Mouse (Mus musculus) kidney, adult 8-10 months (tissue): ENCODE measurements around the gene Rbms1.
A peak's percentile ranks its signal among the peaks of the same experiment; 100 is the strongest.

Source experiments
- DNase-seq, 2 experiments: peaks; one replicate each; pipeline ENCODE4 v3.0.0; 2022

Rbms1 gene

DNA sequence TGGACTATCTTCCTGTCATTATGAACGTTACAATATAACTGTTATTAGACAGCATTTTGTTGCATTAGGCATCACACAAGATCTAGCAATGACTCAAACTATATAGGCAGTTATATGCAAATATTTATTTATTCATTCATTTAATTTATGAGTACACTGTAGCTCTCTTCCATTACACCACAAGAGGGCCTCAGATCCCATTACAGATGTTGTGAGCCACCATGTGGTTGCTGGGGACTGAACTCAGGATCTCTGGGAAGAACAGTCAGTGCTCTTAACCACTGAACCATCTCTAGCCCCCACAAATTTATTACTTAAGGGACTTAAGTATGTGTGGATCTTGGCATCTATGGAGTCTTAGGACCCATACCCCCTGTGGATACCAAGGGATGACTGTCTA, 214.4 kb downstream of the Rbms1 start:
- peak in 1 of 2 experiments; percentile 9 for DNase-seq

- no peak for DNase-seq
Measured at GRCm38 (mm10) chr2:60747590-60747989, 215.4 kb downstream of the Rbms1 start.

GRCm38 (mm10) chr2:60744674-60745073, 218.3 kb downstream of the Rbms1 start:
- DNase-seq = no peak

- no peak for DNase-seq
Measured at GRCm38 (mm10) chr2:60739389-60740137, 223.4 kb downstream of the Rbms1 start.

DNA sequence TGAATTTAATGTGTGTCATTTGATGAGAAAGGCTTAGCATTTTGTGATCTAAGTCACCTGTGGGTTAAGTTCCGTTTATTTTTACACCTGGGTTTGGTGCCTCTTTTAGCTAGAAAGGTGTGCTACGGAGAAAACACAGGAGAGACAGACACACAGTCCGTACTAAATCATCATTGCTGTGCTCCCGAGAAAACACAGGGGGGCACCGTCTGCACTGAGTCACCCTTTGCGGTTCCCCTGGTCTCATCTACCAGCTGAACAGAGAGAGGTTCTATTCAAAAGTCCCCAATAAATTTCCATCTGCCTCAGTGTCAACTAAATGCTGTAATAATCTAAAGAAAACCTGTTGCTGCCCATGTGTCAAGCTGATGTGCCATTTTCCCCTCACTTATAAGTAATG, 232.1 kb downstream of the Rbms1 start:
- no peak for DNase-seq

- peak; percentile 42 to 58 for DNase-seq
Measured at GRCm38 (mm10) chr2:60730024-60730423, 233.0 kb downstream of the Rbms1 start.

DNA sequence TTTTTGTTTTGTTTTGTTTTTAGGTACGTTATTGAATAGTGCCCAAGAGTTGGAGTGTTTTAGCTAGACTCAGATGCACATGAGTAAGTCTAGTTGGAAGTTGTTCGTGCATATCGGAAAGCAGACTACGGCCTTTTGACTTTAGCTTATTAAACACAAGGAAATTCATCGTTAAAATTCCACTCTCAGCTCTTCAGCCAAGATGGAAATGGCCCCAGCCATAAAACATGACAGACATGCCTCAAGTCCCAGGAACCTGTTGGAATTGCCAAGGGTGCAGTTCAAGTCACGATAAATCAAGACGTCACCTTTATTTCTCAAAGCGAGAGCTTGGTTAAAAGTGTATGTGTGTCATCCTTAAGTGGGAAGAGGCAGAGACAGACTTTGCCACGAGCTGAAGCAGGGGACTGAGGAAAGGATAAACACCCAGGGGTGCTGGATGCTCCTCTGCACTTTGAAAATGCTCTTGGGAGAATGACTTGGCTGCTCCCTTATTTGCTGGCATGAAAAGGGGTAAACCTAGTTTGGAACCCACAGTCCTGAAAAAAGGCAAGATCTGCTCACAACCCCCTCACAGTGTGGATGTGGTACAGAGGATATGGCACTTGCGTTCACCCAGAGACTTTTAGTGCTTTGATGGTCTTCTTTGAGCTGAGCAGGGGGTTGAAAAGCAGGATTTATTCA, 233.9 kb downstream of the Rbms1 start:
- DNase-seq = peak; percentile 38 to 66

DNA sequence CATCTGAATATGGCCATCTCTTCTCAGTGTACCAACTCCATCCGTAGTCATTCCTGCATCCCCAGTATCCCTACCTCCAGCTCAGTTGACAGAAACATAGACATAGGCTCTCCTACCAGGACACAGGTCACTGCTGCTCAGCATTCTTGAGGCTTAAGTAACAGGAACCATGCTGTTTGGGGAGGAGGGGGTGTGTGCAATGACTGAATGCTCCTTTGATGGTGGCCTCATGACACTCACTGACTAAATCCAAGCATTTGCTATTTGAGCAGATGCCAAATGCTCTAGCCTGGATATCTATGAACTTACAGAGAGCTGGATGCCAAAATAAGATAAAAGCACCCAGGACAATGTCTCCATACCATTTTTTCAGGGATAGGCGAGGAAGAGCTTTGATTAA, 238.3 kb downstream of the Rbms1 start:
- DNase-seq = no peak

DNA sequence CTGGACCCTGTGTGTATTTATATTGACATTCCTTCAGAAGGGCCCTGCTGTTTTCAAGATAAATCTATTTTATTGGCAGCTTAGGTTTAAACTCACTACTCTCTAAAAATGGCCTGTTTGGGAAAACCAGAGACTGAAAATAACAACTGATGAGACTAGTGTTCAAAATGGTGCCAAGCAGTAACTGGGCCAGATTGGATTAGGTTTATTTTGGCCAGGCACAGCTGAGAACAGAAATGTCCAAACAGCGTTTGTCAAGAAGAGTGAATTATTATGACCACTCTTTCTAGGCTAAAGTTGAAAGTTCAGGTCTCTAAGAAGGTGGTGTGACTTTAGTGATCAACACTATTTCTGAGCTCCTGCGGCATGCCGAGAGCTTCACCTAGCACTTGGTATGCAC, 240.0 kb downstream of the Rbms1 start:
- DNase-seq = no peak

DNA sequence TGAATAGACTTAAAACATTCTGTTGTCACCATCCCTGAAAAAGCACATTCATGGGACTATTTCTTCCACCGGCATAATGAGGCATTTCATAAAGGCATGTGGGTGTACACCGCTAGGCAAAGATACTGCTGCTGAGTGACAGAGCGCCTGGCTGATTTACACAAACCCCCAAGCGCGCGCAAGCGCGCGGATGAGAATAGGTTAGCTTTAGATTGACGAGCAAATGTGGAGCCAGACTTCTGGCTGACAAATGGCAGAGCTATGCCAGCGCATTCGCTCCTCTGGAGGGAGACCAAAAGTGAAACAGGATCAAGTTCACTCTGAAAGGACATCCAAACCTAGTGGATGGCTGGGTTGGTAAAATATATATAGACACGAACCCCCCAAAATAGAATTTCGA, 240.5 kb downstream of the Rbms1 start, which contains the start of gene Itgb6:
Itgb6 (minus strand) TSS at position 130 of the 400 bp plus-strand sequence.
- no peak for DNase-seq

- peak in 1 of 2 experiments; percentile 40 for DNase-seq
Measured at GRCm38 (mm10) chr2:60720906-60721305, 242.1 kb downstream of the Rbms1 start.

DNA sequence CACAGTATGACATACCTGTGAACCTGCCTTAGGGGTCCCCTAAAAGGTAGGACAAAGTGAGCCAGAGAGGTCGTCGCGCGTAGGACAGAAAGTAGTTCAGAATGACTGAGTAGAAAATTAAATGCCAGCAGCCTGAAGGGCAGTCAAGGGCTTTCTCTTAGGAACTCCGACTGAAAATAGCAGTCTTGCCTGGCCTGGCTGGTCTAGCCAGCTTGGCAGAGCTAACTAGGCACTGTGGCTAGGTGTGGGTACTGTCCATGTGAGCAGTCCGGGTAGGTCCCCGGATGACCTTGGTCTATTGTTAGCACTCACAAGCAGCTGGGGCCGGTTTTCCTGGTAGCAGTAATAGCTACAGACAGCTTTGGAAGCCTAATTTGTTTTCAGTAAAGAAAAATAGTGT, 242.8 kb downstream of the Rbms1 start:
- DNase-seq = peak; percentile 78 to 92

- peak in 1 of 2 experiments; percentile 38 for DNase-seq
Measured at GRCm38 (mm10) chr2:60717348-60717747, 245.6 kb downstream of the Rbms1 start.

GRCm38 (mm10) chr2:60716549-60716948, 246.4 kb downstream of the Rbms1 start:
- DNase-seq = peak; percentile 46 to 70

DNA sequence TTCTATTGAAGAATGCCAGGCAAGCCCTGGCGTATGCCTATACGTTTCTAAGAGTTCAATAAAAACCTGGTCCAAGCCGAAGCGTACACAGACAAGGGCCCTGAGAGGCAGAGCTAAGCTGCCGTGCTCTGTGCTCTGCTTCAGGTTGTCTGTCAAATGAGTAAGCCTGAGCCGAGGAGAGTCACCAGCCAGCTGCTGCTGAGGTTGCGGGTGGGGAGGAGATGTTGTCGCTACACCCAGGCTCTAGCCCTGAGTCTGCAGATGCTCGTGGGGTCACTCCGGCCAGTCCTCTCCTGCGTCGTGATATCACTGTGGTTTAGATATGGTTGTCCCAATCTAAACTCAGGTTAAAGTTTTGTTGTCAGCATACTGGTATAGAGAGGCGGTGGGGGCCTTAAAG, 247.2 kb downstream of the Rbms1 start:
- DNase-seq = no peak

DNA sequence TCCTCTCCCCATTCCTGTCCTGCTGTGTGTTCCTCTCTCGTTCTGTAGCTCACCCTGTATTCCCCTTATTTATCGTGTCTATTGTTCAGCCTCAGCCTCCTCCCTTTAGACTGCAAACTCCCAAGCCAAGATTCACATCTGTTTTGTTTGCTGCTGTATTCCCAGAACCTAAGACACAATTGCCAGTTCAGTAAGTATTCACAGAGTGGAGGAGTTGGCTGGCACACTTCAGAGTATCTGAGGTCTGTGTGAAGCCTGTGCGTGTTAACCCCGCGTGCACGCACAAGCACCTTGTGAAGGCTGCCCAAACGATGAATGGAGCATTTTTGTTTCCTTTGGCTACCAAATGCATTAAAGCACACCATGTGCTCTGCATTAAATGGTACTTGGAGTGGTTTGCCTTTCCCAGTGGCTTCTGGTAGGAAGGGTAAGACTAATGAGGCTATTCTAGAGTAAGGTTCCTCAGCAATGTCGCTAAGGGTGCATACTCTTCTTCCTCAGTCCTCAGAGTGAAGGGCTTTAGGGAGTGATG, 248.0 kb downstream of the Rbms1 start:
- DNase-seq = no peak

DNA sequence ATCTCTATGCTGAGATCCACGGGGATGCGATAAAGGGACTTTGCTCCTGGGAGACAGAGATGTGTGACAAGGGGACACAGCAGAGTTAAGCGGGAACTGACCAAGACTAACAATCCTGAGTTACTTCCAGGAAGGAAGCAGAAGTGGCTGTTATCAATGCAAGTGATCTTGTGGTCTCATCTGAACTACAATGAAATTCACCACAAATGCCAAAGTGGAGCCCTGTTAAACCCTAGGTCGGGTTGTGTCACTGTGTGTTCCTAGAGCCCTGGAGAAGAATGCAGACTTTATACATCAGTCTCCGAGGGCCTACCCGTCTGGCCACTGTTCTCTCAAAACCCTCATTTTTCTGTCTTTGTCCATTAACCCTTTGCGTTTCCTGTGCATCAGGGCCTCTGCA, 248.5 kb downstream of the Rbms1 start:
- DNase-seq = no peak

- peak; percentile 82 to 89 for DNase-seq
Measured at GRCm38 (mm10) chr2:60713857-60714256, 249.1 kb downstream of the Rbms1 start.

DNA sequence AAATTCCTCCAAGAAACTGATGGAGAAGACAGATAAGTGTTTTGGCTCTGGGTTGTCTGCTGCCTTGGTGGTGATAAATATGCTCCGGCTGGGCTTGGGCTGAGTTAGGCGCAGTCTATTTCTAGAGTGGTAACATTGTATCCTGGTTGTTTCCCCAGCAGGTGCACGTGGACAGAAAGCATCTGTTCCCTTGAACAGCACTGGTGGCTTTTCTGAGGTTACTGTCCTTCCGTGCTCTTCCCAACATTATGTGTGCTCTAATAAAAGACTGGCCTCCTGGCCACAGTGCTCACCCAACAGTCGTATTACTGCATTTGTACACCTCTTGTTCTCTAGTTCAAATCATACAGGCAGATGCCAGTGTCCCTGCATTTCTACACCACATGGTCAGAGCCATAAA, 250.1 kb downstream of the Rbms1 start:
- no peak for DNase-seq

DNA sequence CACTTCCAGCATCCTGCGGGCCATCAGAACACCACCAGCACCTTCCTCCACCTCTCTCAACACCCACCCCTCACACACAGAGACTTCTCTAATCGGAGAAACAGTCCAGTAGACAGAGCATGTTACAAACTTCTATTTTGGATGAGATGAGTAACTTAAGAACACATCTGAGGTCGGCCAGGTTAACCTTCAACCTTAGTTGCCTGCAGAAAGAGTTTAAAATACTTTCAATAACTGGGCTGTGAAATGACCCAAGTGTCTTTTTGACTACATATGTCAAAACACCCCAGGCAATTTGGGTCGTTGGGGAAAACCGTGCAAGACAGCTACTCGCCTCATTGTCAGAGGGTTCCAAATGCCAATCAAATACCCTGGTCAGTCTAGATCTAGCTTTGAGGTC, 250.5 kb downstream of the Rbms1 start:
- peak; percentile 61 to 62 for DNase-seq

- DNase-seq = no peak
Measured at GRCm38 (mm10) chr2:60711098-60711880, 251.7 kb downstream of the Rbms1 start.

GRCm38 (mm10) chr2:60710317-60710716, 252.7 kb downstream of the Rbms1 start:
- DNase-seq = no peak

DNA sequence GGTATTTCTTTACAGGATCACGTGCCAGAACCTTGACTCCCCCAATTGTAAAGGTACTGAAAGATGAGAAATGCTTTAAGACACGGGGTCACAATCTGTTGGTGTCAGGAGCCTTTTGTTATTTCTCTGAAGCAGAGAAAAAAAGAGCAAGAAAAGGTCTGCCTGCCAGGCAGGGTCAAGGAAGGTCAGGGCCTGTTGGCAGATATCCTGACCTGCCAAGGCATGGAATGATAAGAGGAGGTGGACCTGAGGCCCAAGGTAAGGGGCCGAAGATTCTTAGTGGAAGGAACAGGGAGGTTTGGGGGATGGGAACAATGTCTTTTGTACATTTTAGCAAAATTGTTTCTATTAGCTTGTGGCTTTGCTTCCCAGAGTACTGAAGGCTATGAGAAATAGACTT, 254.3 kb downstream of the Rbms1 start:
- no peak for DNase-seq
